Mouse (Mus musculus) hindlimb bud, embryonic 11.5 days (tissue): ENCODE results near the gene Tubg1.
"Not testable (repeated sequence)": the region's sequence is repeated elsewhere in the genome, so short reads cannot be mapped to it uniquely, and the experiment has no call there.

Source experiments
- DNase-seq: peaks from one replicate; pipeline ENCODE4 v3.0.0-alpha.2; 2012; ENCODE audit warnings: low read depth, low spot score; ENCODE audit errors: extremely low spot score

The Tubg1 gene

GRCm38 (mm10) chr11:101098231-101098630 lies 21.5 kb upstream of the Tubg1 start:
- DNase-seq = no peak

GRCm38 (mm10) chr11:101103011-101103410 lies 16.7 kb upstream of the Tubg1 start:
- no peak for DNase-seq

- DNase-seq = no peak
Observed at GRCm38 (mm10) chr11:101109351-101109750, 10.4 kb upstream of the Tubg1 start.

GRCm38 (mm10) chr11:101110708-101111107 lies 9.0 kb upstream of the Tubg1 start:
- no peak for DNase-seq

- no peak for DNase-seq
Observed at GRCm38 (mm10) chr11:101111178-101111577, 8.6 kb upstream of the Tubg1 start.

GRCm38 (mm10) chr11:101112186-101112585 lies 7.6 kb upstream of the Tubg1 start:
- no peak for DNase-seq

- no peak for DNase-seq
Observed at GRCm38 (mm10) chr11:101115564-101115963, 4.2 kb upstream of the Tubg1 start.

GRCm38 (mm10) chr11:101118105-101118504 lies 1.6 kb upstream of the Tubg1 start:
- no peak for DNase-seq

- DNase-seq = no peak
Observed at GRCm38 (mm10) chr11:101119131-101119760, 492 bp upstream of the Tubg1 start.

- no peak for DNase-seq
Observed at GRCm38 (mm10) chr11:101120545-101121188, 929 bp downstream of the Tubg1 start.

- DNase-seq = not testable (repeated sequence)
Observed at GRCm38 (mm10) chr11:101124494-101124893, 4.8 kb downstream of the Tubg1 start.

- DNase-seq = not testable (repeated sequence)
Observed at GRCm38 (mm10) chr11:101125008-101125407, 5.3 kb downstream of the Tubg1 start.

- no peak for DNase-seq
Observed at GRCm38 (mm10) chr11:101127075-101127474, 7.3 kb downstream of the Tubg1 start.

GRCm38 (mm10) chr11:101128996-101129577 lies 9.3 kb downstream of the Tubg1 start:
- DNase-seq = no peak

- no peak for DNase-seq
Observed at GRCm38 (mm10) chr11:101130056-101130756, 10.5 kb downstream of the Tubg1 start.

- DNase-seq = no peak
Observed at GRCm38 (mm10) chr11:101131187-101131586, 11.4 kb downstream of the Tubg1 start.

- DNase-seq = no peak
Observed at GRCm38 (mm10) chr11:101131701-101132100, 12.0 kb downstream of the Tubg1 start.

- no peak for DNase-seq
Observed at GRCm38 (mm10) chr11:101133037-101133436, 13.3 kb downstream of the Tubg1 start.

GRCm38 (mm10) chr11:101134217-101134865 lies 14.6 kb downstream of the Tubg1 start:
- no peak for DNase-seq

- no peak for DNase-seq
Observed at GRCm38 (mm10) chr11:101137000-101137399, 17.3 kb downstream of the Tubg1 start.

GRCm38 (mm10) chr11:101138536-101139181 lies 18.9 kb downstream of the Tubg1 start:
- DNase-seq = no peak
